Mouse (Mus musculus) liver, embryonic 11.5 days (tissue): ENCODE data around the gene Abcb11. TPM values are rescaled to one million over a fixed set of nuclear protein-coding genes. Genes with fewer than 3 reads are reported as not detected.

Experiments
- ATAC-seq: fragments of 200-750 bp; cut with Nextera tagmentation; replicated peaks from 2 replicates; pipeline ENCODE4 v1.8.0; 2017; ENCODE audit warnings: moderate number of reproducible peaks, mild to moderate bottlenecking, moderate TSS enrichment, moderate library complexity; ENCODE audit not compliant: low FRiP score
- DNase-seq: peaks from one replicate; pipeline ENCODE4 v3.0.0-alpha.2; 2017; ENCODE audit warnings: low spot score
- H3K27ac ChIP-seq: fragments of 300-500 bp; sonication (generic); 2 replicates; pipeline ENCODE4 v1.5.1; 2014; ENCODE audit warnings: mild to moderate bottlenecking, low read depth, low read length, control low read depth
- H3K27me3 ChIP-seq: fragments of 300-500 bp; sonication (generic); replicated peaks from 2 replicates; pipeline ENCODE4 v1.6.1; 2014; ENCODE audit warnings: low read length, mixed read lengths; ENCODE audit not compliant: control insufficient read depth, insufficient read depth
- H3K36me3 ChIP-seq: fragments of 300-500 bp; sonication (generic); 2 replicates; pipeline ENCODE4 v1.6.1; 2014; ENCODE audit warnings: mild to moderate bottlenecking, low read length, moderate library complexity, mixed read lengths; ENCODE audit not compliant: control insufficient read depth, insufficient read depth
- H3K4me1 ChIP-seq: fragments of 300-500 bp; sonication (generic); replicated peaks from 2 replicates; pipeline ENCODE4 v1.6.1; 2014; ENCODE audit warnings: low read length, mixed read lengths; ENCODE audit not compliant: control insufficient read depth, insufficient read depth
- H3K4me2 ChIP-seq: fragments of 300-500 bp; sonication (generic); 2 replicates; pipeline ENCODE4 v1.6.1; 2014; ENCODE audit warnings: mild to moderate bottlenecking, control low read depth, moderate library complexity
- H3K4me3 ChIP-seq: fragments of 300-500 bp; sonication (generic); 2 replicates; pipeline ENCODE4 v1.5.1; 2014; ENCODE audit warnings: low read depth, low read length, control low read depth
- H3K9ac ChIP-seq: fragments of 300-500 bp; sonication (generic); 2 replicates; pipeline ENCODE4 v1.6.1; 2014; ENCODE audit warnings: low read depth, low read length, control low read depth
- H3K9me3 ChIP-seq: fragments of 300-500 bp; sonication (generic); 2 replicates; pipeline ENCODE4 v1.6.1; 2016; ENCODE audit warnings: low read length, inconsistent platforms, mixed read lengths; ENCODE audit not compliant: control insufficient read depth
- WGBS: fragments of 180-500 bp; shearing (Covaris S2); extraction: QIAGEN DNeasy Blood & Tissue Kit; methylation state at CpG from one replicate; pipeline ENCODE4 v1.1.7; 2014; 5-methylcytosine and 5-hydroxymethylcytosine counted together
- polyA plus RNA-seq: library from polyadenylated mRNA; unstranded; fragments of >200 nt; fragmentation: Nextera tagmentation; extraction: Ambion mirVana; gene quantifications from 2 replicates; pipeline ENCODE4 v1.2.1, GENCODE M21; 2014

Abcb11 gene
- polyA plus RNA-seq, 1 experiment from 2014 or later: 1.2 TPM

DNA sequence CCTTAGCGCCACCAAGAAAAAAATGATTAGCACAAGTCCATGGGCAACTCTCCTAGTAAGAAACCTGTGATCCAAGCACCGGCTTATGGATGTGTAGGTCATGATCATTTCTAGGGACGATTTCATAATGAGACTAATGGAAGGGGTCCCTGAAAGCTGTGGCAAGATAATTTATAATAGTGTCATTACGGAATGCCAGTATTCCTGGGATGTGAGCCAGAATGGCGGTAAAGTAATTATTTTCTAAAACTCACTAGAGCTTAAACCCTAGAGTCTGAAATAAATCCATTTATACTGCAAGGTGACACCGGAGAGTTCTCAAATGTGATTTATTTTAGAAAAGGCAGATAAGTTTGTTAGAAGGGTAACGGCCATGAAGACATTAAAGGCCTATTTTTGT, 127.2 kb downstream of the Abcb11 start:
- H3K4me2 ChIP-seq: no peak overlapping the region
- no peak overlapping the region for H3K9ac ChIP-seq
- no peak for DNase-seq
- H3K27ac ChIP-seq: no peak overlapping the region
- H3K27me3 ChIP-seq: no peaks in the 10 kb centered on the region
- no peaks in the 10 kb centered on the region for H3K36me3 ChIP-seq
- ATAC-seq: no peak
- 78% methylated on average over 7 of the region's 7 CpGs for WGBS
- no peaks in the 10 kb centered on the region for H3K4me1 ChIP-seq
- no peaks in the 10 kb centered on the region for H3K9me3 ChIP-seq
- H3K4me3 ChIP-seq: no peak overlapping the region

DNA sequence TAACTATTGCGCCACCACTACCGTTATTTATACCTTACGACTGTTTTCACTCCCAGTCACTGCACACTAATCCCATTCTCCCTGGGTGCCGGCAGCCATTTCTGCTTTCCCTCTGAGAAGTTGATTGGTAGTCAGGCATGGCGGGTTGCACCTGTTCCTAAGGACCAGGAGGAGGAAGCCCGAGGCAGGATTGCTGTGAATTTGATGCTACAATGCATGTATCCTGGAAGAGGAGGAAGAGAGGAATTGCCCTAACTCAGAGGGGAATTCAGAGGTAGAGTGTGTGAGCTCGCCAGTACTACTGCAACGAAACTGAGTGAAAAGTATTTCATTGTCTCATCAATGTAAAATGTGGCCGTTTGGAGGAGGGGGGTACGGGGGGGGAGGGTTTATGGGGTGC, 129.8 kb downstream of the Abcb11 start:
- Histone ChIP-seq H3K9me3 (no peaks in the 10 kb centered on the region), H3K9ac (no peak overlapping the region), H3K4me1 (no peaks in the 10 kb centered on the region), H3K27me3 (no peaks in the 10 kb centered on the region), H3K36me3 (no peaks in the 10 kb centered on the region), H3K4me2 (no peak overlapping the region), H3K4me3 (no peak overlapping the region), H3K27ac (no peak overlapping the region)
- 68% methylated on average over 10 of the region's 10 CpGs for WGBS
- DNase-seq: no peak
- ATAC-seq: no peak

DNA sequence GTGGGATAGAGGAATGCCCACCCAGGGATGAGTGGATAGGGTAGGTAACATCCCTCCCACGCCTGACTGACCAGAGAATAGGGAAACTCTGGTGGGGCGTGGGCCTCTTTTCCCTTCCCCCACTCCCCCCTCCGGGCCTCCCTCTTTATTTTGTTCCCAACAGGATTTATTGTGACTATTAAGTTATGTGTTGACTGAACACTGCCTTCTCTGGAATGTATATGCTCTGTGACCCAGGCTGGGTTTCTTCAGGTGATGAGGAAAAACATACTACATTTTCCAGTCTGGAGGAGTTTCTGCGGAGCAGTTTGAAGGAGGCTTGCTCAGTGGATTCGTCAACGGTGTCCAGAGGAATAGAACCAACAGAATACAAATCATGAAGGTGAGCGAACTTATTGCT, 131.6 kb downstream of the Abcb11 start, which contains the start of gene G6pc2:
Gene G6pc2, plus strand, starts transcription at position 301 of the 400 bp plus-strand sequence.
- no peak for DNase-seq
- H3K27ac ChIP-seq: no peak within 1 kb of the TSS
- no peak within 1 kb of the TSS for H3K4me3 ChIP-seq
- H3K36me3 ChIP-seq: no peaks in the 10 kb centered on the region
- H3K9me3 ChIP-seq: no peaks in the 10 kb centered on the region
- H3K9ac ChIP-seq: no peak within 1 kb of the TSS
- 82% methylated on average over 7 of the region's 7 CpGs for WGBS
- H3K27me3 ChIP-seq: no peaks in the 10 kb centered on the region
- H3K4me1 ChIP-seq: no peaks in the 10 kb centered on the region
- no peak within 1 kb of the TSS for H3K4me2 ChIP-seq
- ATAC-seq: no peak

DNA sequence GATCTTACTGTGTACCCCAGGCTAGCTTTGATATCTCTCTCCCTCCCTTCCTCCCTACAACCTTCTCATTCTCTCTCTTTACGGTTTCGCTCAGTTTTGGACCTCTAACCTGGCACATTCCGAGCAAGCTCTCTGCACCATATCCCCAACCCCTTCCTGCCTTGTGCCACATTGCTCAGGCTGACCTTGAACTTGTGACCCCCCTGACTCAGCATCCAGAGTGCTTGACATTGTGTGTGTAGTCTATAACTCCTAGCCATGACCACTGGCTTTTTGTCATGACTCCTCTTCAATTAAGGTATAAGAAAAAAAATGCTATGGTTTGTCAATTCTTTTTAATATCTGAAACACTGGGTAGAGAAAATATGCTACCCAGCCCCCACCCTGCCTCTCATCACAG, 132.7 kb downstream of the Abcb11 start:
- H3K4me1 ChIP-seq: peaks cover 3% of the 10 kb centered on the region; the same call in 1 of the 2 replicates
- whole genome bisulfite sequencing: 86% methylated on average over 3 of the region's 3 CpGs
- H3K36me3 ChIP-seq: no peaks in the 10 kb centered on the region
- H3K9me3 ChIP-seq: no peaks in the 10 kb centered on the region
- no peak for ATAC-seq
- no peak overlapping the region for H3K9ac ChIP-seq
- H3K4me2 ChIP-seq: no peak overlapping the region
- no peak overlapping the region for H3K27ac ChIP-seq
- H3K4me3 ChIP-seq: no peak overlapping the region
- no peak for DNase-seq
- no peaks in the 10 kb centered on the region for H3K27me3 ChIP-seq

DNA sequence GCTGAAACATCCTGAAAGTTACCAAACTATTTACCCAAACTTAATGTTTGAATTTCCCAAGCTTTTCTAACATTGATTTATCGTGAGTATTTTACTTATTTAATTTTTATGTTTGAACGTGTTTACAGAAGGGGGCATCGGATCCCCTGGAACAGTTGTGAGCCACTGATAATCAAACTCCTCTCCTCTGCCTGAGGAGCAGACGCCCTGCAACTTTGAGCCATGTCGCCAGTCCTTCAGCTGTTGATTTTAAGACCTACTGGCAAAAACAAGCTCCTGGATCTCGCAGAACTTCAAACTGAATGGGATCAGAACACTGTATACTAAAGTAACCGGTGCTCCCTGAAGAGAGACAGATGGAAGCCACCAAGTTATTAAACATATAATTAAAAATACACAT, 135.9 kb downstream of the Abcb11 start:
- Histone ChIP-seq H3K27ac (no peak overlapping the region), H3K4me2 (peak overlapping the region; percentile 61), H3K4me3 (peak overlapping the region; percentile 75; the same call in 1 of the 2 replicates), H3K9ac (peak overlapping the region; percentile 30; the same call in 1 of the 2 replicates), H3K27me3 (no peaks in the 10 kb centered on the region), H3K4me1 (peaks cover 3% of the 10 kb centered on the region; the same call in 1 of the 2 replicates), H3K9me3 (no peaks in the 10 kb centered on the region), H3K36me3 (peaks cover 9% of the 10 kb centered on the region)
- WGBS: 16% methylated on average over 7 of the region's 7 CpGs
- peak; percentile 68 for ATAC-seq
- DNase-seq: no peak

DNA sequence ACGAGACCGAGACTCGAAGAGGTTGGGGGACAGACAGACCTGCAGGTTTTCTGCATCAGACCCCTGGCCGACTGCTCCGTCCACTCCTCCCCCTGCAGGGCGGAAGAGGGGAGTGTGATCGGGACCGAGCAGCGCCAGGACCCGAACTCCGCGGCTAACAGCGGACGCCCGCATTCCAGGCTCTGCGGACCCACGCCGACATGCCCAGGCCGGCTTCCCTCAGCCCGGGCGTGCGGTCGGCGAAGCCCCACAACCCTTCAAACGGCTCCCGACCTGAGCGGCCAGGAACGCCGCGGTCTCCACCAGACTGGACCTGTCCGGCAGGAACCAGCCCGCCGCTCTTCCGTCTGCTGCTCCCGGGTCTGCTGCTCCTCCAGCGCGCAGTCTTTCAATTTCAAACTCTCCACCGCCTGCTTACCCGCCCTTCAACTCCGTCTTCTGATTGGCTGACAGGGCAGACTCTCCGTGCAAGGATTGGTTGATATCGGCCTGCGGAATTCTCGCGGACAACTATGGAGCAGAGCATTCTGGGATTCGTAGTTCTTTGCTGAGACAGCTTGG, 136.5 kb downstream of the Abcb11 start, which contains the start of gene Spc25:
Gene Spc25, minus strand, starts transcription at position 404 of the 561 bp plus-strand sequence.
- Histone ChIP-seq H3K4me3 (peak within 1 kb of the TSS; percentile 75), H3K27me3 (no peaks in the 10 kb centered on the region), H3K4me2 (peak within 1 kb of the TSS; percentile 75), H3K27ac (peak within 1 kb of the TSS; percentile 71), H3K9ac (peak within 1 kb of the TSS; percentile 79), H3K9me3 (no peaks in the 10 kb centered on the region), H3K4me1 (peaks cover 3% of the 10 kb centered on the region; the same call in 1 of the 2 replicates), H3K36me3 (peaks cover 16% of the 10 kb centered on the region)
- ATAC-seq: peak; percentile 97
- WGBS: under 1% methylated on average over 46 of the region's 46 CpGs
- DNase-seq: peak; percentile 82

DNA sequence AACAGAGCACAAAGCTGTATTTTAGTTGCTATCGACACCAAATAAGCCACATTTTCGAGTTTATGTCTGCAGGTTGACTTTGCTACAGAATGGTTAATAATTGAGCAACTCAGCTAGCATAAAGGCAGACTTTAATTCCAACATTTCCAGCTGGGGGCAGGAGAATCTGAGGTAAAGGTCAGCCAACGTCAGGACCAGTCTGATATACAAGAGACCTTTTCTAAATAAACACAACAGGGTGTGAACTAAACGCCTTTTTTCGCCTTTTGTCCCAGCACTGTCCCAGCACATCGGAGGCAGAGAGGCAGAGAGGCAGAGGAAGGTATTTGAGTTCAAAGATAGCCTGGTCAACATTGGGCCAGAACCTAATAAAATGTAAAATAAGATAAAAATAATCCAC, 137.2 kb downstream of the Abcb11 start:
- 21% methylated on average over 6 of the region's 6 CpGs for WGBS
- Histone ChIP-seq H3K4me3 (peak overlapping the region; percentile 75), H3K27ac (0 out of 2 replicates have a peak overlapping the region, but pooled peaks have one; percentile 71), H3K36me3 (peaks cover 17% of the 10 kb centered on the region), H3K9me3 (no peaks in the 10 kb centered on the region), H3K4me1 (peaks cover 3% of the 10 kb centered on the region; the same call in 1 of the 2 replicates), H3K9ac (peak overlapping the region; percentile 79), H3K4me2 (peak overlapping the region; percentile 75), H3K27me3 (no peaks in the 10 kb centered on the region)
- DNase-seq (no peak), ATAC-seq (no peak)

DNA sequence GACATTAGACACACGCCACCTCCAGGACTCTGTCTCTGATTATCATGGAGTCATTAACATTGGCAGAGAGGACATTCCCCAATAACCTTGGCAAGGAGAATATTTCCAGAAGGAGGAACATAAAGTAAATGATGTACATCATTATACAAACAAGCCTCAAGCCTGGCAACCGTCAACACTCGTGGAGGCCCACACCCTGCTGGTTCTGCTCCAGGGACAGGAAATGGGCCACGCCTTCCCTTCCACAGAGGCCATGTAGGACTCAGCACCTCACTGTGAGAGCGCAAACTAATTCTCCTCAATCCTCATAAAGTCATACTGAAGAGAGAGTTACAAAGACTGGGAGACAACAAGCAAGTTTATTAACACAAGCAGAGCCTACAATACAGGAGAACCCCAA, 148.9 kb downstream of the Abcb11 start:
- Histone ChIP-seq H3K9ac (no peak overlapping the region), H3K4me3 (no peak overlapping the region), H3K27ac (no peak overlapping the region), H3K4me2 (no peak overlapping the region), H3K9me3 (no peaks in the 10 kb centered on the region), H3K4me1 (peaks cover 5% of the 10 kb centered on the region), H3K36me3 (peaks cover 20% of the 10 kb centered on the region), H3K27me3 (no peaks in the 10 kb centered on the region)
- DNase-seq: no peak
- WGBS: 79% methylated on average over 5 of the region's 5 CpGs
- no peak for ATAC-seq

DNA sequence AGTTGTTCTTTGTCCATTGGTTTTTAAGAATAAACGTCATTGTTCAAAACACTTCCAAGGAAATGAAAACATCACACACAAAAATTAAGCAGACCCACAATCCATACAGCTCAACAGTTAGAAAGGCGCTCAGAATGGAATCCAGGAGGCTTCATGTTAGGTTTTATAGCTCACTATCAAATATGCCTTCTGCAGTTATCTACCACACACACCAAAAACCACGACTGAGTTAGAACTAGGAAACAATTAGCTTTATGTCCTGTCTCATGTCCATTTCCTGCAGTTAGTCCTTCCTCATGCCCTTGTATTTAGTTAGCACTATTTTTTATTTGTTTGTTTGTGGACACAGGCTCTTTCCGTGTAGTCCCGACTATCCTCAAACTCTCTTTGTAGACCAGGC, 151.4 kb downstream of the Abcb11 start:
- no peak for DNase-seq
- Histone ChIP-seq H3K4me3 (no peak overlapping the region), H3K27ac (no peak overlapping the region), H3K4me1 (peaks cover 5% of the 10 kb centered on the region), H3K9ac (no peak overlapping the region), H3K9me3 (no peaks in the 10 kb centered on the region), H3K27me3 (no peaks in the 10 kb centered on the region), H3K4me2 (no peak overlapping the region), H3K36me3 (peaks cover 13% of the 10 kb centered on the region; the same call in 1 of the 2 replicates)
- 71% methylated on average over 5 of the region's 5 CpGs for WGBS
- ATAC-seq: 0 out of 2 replicates have a peak, but pooled peaks have one; percentile 22
